Mouse (Mus musculus) 416B (cell line): ENCODE measurements around the gene Hsd17b7.
A peak's percentile ranks its signal among the peaks of the same experiment; 100 is the strongest.

Experiments
- DNase-seq: peaks from one replicate; pipeline ENCODE4 v3.0.0; 2011; ENCODE audit warnings: low read depth

Hsd17b7 gene

GRCm38 (mm10) chr1:169939345-169939744 is 29.7 kb downstream of the Hsd17b7 start:
- peak; percentile 56 for DNase-seq

GRCm38 (mm10) chr1:169934005-169934725 is 34.9 kb downstream of the Hsd17b7 start:
- peak; percentile 61 for DNase-seq

GRCm38 (mm10) chr1:169932122-169932746 is 36.8 kb downstream of the Hsd17b7 start:
- no peak for DNase-seq

- no peak for DNase-seq
Observed at GRCm38 (mm10) chr1:169931698-169932097, 37.3 kb downstream of the Hsd17b7 start.

GRCm38 (mm10) chr1:169928454-169928971 is 40.5 kb downstream of the Hsd17b7 start, which contains the start of gene Ccdc190:
Gene Ccdc190 (plus strand): TSS chr1:169928648.
- no peak for DNase-seq

- DNase-seq: no peak
Observed at GRCm38 (mm10) chr1:169927753-169928369, 41.2 kb downstream of the Hsd17b7 start.

GRCm38 (mm10) chr1:169924567-169924966 is 44.5 kb downstream of the Hsd17b7 start:
- no peak for DNase-seq

GRCm38 (mm10) chr1:169921710-169922211 is 47.3 kb downstream of the Hsd17b7 start:
- DNase-seq: peak; percentile 81

GRCm38 (mm10) chr1:169919211-169919610 is 49.8 kb downstream of the Hsd17b7 start:
- DNase-seq: peak; percentile 74

GRCm38 (mm10) chr1:169917998-169918397 is 51.0 kb downstream of the Hsd17b7 start:
- peak; percentile 69 for DNase-seq

- DNase-seq: no peak
Observed at GRCm38 (mm10) chr1:169917115-169917796, 51.8 kb downstream of the Hsd17b7 start.

GRCm38 (mm10) chr1:169916659-169917058 is 52.4 kb downstream of the Hsd17b7 start:
- DNase-seq: no peak

GRCm38 (mm10) chr1:169911526-169911925 is 57.5 kb downstream of the Hsd17b7 start:
- no peak for DNase-seq

GRCm38 (mm10) chr1:169910751-169911150 is 58.3 kb downstream of the Hsd17b7 start:
- DNase-seq: no peak

GRCm38 (mm10) chr1:169909659-169910058 is 59.4 kb downstream of the Hsd17b7 start:
- no peak for DNase-seq

GRCm38 (mm10) chr1:169909163-169909562 is 59.9 kb downstream of the Hsd17b7 start:
- no peak for DNase-seq

GRCm38 (mm10) chr1:169900771-169901336 is 68.2 kb downstream of the Hsd17b7 start:
- no peak for DNase-seq
